Mouse (Mus musculus): ENCODE results near the gene Gm13762.
"Not testable (repeated sequence)": the region's sequence is repeated elsewhere in the genome, so short reads cannot be mapped to it uniquely, and the experiment has no call there.

Gene Gm13762

DNA sequence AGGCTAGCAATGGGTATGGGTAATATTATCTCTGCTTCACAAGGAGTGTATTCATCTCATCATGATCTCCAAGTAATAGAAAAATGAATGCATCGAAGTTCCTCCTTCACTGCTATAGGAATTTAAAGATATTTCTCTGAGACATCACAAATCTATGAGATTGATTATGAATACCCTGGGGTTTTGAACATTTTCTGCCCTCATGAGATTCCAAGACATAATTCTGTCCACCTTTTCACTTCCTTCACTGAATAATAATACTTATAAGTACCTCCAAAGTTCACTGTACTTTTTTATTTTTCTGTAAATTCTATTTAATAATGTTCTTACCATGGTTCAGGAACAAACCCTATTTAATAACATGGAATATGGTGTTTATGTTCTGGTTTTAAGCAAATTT lies at the start of gene Gm13762:
TSS of gene Gm13762 (minus strand) at position 101 of the 400 bp plus-strand sequence.
- DNase-seq, result no peak

DNA sequence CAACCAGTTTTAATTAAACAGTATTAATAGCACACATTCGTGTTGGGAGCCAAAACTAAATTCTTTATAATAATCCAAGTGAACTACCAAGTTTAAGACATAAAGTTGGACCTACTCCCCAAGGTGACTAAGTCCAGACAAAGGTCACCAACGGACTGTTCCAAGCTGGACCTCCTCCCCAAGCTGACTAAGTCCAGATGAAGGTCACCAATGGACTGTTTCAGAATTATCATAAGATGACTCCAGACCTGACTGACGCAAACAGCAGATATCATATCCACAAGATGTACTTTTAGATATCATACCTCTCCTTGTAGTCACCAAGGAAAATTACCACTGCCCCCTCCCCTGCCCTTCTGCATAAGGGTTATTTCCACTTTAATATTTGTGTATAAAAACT lies 41.4 kb upstream of the Gm13762 start:
- not testable (repeated sequence) for DNase-seq

DNA sequence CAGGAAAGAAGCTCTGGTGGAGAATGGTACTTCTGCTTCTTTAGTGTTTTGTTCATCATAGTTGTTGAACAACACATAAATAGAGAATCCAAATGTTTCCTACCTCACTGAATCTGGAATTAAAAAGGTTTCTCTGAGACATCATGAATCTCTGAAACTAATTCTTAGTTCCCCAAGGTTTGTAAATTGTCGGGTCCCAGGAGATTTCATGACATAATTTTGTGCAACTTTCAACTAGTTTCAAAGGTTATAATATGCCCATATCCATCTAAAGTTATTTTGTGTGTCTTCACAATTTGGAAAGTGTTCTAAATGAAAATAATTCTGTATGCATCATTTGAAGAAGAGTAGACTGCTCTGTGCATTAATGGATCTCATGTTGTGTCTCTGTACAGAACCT lies 38.2 kb upstream of the Gm13762 start, which contains the start of gene Olfr1216:
TSS of gene Olfr1216 (minus strand) at position 101 of the 400 bp plus-strand sequence.
- DNase-seq, result no peak

DNA sequence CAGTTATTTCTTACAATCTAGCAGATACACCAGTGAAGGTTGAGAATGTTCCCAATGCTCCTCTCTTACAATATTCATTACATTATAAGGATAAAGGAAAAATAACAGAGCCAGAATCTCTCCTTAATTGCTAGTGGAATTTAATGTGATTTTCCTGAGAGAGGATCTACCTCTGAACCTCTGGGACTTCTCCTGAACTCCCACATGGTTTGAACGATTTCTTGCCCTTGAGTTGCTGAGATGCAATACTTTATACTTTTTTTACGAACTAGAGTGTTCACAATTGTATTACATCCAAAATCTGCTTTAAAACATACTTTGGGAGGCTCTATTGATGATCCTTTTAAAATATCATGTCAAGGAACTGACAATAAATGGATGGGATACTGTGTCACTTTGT lies 26.8 kb upstream of the Gm13762 start, which contains the start of gene Olfr1215:
TSS of gene Olfr1215 (minus strand) at position 101 of the 400 bp plus-strand sequence.
- no peak for DNase-seq

DNA sequence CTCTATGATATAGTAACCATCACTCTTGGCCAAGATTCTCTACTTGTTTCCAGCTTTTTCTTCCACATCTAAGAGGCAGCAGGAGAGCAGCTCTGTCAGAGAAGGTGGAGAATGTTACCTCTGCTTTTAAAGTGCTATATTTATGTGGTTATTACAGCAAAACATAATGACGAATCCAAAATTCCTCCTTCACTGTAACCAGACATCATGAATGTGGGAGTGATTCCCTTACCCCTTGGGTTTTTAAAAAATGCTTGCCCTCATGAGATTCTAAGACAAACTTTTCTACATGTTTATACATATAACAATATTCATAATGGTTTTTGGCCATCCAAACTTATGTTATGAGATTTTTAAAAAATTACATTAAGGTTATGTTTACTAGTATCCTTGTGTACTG lies 12.5 kb upstream of the Gm13762 start, which contains the start of gene Olfr1214:
TSS of gene Olfr1214 (minus strand) at position 101 of the 400 bp plus-strand sequence.
- DNase-seq, result no peak

DNA sequence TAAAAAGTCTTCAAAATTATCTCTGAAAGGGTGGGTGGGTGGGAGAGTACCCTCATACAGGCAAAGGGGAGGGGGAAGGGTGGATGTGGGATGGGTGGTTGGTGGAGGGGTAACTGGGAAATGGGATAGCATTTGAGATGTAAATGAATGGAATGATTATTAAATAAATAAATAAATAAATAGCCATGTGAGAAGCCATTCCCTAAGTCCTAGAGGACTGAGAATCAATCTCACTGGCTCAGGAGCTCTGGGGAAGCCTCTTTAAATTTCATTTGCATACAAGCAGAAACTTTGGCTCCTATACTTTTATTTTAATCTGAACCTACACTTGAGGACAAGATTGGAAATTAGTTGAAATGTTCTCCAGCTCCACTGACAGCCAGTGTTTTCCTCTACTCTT lies 26.4 kb downstream of the Gm13762 start, which contains the start of gene Olfr1212:
TSS of gene Olfr1212 (plus strand) at position 301 of the 400 bp plus-strand sequence.
- no peak for DNase-seq

DNA sequence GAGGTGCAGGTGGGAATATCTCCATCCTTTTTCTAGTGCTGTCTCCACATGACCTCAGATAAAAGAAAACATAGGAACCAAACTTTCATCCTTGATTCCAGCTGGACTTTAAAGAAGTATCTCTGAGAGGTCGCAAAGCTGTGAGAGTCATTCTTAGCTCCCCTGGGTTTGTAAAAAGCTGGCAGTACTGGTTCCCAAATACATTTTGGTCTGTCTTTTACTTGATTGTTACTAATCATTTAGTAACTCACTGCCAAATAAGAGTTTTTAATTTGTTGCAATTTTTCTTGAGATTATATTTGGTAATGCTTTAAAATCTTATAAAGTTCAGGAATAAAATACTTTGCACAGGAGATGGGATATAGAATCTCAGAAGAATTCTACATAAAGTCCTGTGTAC lies 42.1 kb downstream of the Gm13762 start, which contains the start of gene Olfr1211:
TSS of gene Olfr1211 (minus strand) at position 101 of the 400 bp plus-strand sequence.
- no peak for DNase-seq
